Mouse (Mus musculus): Measurements from ENCODE around the gene Pik3r2. TPM values are rescaled to one million over a fixed set of nuclear protein-coding genes. Genes with fewer than 3 reads are reported as not detected.

Pik3r2 gene
- polyA plus RNA-seq, 1 experiment from 2014 or later, result 30.1 TPM

GRCm38 (mm10) chr8:70804481-70805206 lies 28.1 kb upstream of the Pik3r2 start, which contains the start of gene Mast3:
Gene Mast3, minus strand, starts transcription at chr8:70805054.
- DNase-seq (ENCODE audit: low spot score) (peak; percentile 90), ATAC-seq (replicated peaks; ENCODE audit: insufficient number of reproducible peaks, low FRiP score, low TSS enrichment, low read depth) (peak; percentile 82)
- Histone ChIP-seq H3K9ac (replicated peaks; ENCODE audit: low read length) (peak within 1 kb of the TSS; percentile 32), H3K4me1 (ENCODE audit: control insufficient read depth, insufficient read depth, low read length) (no peaks in the 10 kb centered on the region; the same call in 1 of the 2 replicates), H3K36me3 (replicated peaks; ENCODE audit: control insufficient read depth, insufficient read depth, low read depth, low read length) (no peaks in the 10 kb centered on the region), H3K27me3 (ENCODE audit: control insufficient read depth, insufficient read depth, low read length) (peaks cover 25% of the 10 kb centered on the region), H3K4me3 (ENCODE audit: low read depth, low read length) (peak within 1 kb of the TSS; percentile 42), H3K27ac (replicated peaks; ENCODE audit: low read depth, low read length) (no peak within 1 kb of the TSS), H3K9me3 (replicated peaks; ENCODE audit: control insufficient read depth, low read length) (no peaks in the 10 kb centered on the region), H3K4me2 (ENCODE audit: low read depth, low read length) (peak within 1 kb of the TSS; percentile 79)
- 1% methylated on average over 45 of the region's 45 CpGs for WGBS

GRCm38 (mm10) chr8:70803761-70804480 lies 27.4 kb upstream of the Pik3r2 start:
- DNase-seq (ENCODE audit: low spot score) (peak; percentile 23), ATAC-seq (replicated peaks; ENCODE audit: insufficient number of reproducible peaks, low FRiP score, low TSS enrichment, low read depth) (no peak)
- Histone ChIP-seq H3K4me3 (ENCODE audit: low read depth, low read length) (peak overlapping the region; percentile 42), H3K36me3 (replicated peaks; ENCODE audit: control insufficient read depth, insufficient read depth, low read depth, low read length) (no peaks in the 10 kb centered on the region), H3K27ac (replicated peaks; ENCODE audit: low read depth, low read length) (no peak overlapping the region), H3K4me2 (ENCODE audit: low read depth, low read length) (peak overlapping the region; percentile 79), H3K9me3 (replicated peaks; ENCODE audit: control insufficient read depth, low read length) (no peaks in the 10 kb centered on the region), H3K9ac (replicated peaks; ENCODE audit: low read length) (peak overlapping the region; percentile 32), H3K4me1 (ENCODE audit: control insufficient read depth, insufficient read depth, low read length) (no peaks in the 10 kb centered on the region; the same call in 1 of the 2 replicates), H3K27me3 (ENCODE audit: control insufficient read depth, insufficient read depth, low read length) (peaks cover 32% of the 10 kb centered on the region)
- WGBS, result under 1% methylated on average over 47 of the region's 47 CpGs

DNA sequence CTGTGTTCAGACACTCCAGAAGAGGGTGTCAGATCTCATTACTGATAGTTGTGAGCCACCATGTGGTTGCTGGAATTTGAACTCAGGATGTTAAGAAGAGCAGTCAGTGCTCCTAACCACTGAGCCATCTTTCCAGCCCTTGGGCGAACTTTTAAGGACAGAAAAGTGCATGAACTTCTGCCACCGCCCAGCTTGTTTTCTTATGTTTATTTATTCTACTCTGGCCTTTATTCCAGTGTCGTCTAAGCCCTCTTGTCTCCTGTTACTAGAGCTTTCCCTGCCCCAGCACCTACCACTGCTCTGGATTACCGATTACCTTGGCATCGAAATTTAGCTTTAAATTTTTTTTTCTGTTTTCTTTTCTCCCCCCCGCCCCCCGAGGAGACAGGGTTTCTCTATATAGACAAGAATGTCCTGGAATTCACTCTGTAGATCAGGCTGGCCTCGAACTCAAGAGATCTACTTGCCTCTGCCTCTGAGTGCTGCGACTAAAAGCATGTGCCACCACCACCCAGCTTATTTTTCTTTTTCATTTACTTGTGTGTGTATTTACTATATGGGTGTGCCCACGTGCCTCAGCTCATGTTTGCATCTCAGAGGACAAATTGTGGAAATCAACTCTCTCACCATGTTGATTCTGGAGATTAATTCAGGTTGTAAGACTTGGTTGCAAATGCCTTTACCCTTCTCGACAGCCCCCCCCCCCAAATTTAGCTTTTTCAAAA lies 26.4 kb upstream of the Pik3r2 start:
- Histone ChIP-seq H3K4me1 (ENCODE audit: control insufficient read depth, insufficient read depth, low read length) (peaks cover 3% of the 10 kb centered on the region; the same call in 1 of the 2 replicates), H3K4me2 (ENCODE audit: low read depth, low read length) (no peak overlapping the region), H3K9me3 (replicated peaks; ENCODE audit: control insufficient read depth, low read length) (no peaks in the 10 kb centered on the region), H3K4me3 (ENCODE audit: low read depth, low read length) (no peak overlapping the region), H3K27me3 (ENCODE audit: control insufficient read depth, insufficient read depth, low read length) (peaks cover 42% of the 10 kb centered on the region), H3K9ac (replicated peaks; ENCODE audit: low read length) (no peak overlapping the region), H3K36me3 (replicated peaks; ENCODE audit: control insufficient read depth, insufficient read depth, low read depth, low read length) (no peaks in the 10 kb centered on the region), H3K27ac (replicated peaks; ENCODE audit: low read depth, low read length) (no peak overlapping the region)
- no peak for ATAC-seq (replicated peaks; ENCODE audit: insufficient number of reproducible peaks, low FRiP score, low TSS enrichment, low read depth)
- DNase-seq (ENCODE audit: low spot score), result no peak
- WGBS, result 63% methylated on average over 11 of the region's 11 CpGs

DNA sequence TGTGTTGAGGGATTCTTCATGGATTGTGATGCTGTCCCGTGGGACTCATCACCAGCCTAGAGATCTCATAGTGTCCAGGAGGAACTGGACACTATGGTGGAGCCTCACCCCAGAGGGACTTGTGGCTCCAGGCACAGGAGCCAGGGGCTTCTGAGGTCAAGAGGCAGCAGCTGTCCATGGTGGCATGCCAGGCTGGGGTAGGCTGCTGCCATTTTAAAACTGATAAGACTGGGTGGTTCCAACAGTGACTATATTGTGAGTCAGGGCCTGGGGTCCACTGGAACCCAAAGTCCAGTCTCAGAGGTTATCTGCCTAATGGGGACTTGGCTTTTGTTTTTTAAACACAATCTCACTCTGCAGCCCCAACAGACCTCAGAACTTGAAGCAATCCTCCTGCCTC lies 25.3 kb upstream of the Pik3r2 start:
- WGBS, result 82% methylated on average over 1 of the region's 1 CpGs
- ATAC-seq (replicated peaks; ENCODE audit: insufficient number of reproducible peaks, low FRiP score, low TSS enrichment, low read depth) (no peak), DNase-seq (ENCODE audit: low spot score) (no peak)
- H3K27me3 ChIP-seq (ENCODE audit: control insufficient read depth, insufficient read depth, low read length), result peaks cover 43% of the 10 kb centered on the region
- no peak overlapping the region for H3K27ac ChIP-seq (replicated peaks; ENCODE audit: low read depth, low read length)
- H3K4me1 ChIP-seq (ENCODE audit: control insufficient read depth, insufficient read depth, low read length), result peaks cover 4% of the 10 kb centered on the region; the same call in 1 of the 2 replicates
- H3K4me2 ChIP-seq (ENCODE audit: low read depth, low read length), result no peak overlapping the region
- no peak overlapping the region for H3K4me3 ChIP-seq (ENCODE audit: low read depth, low read length)
- no peaks in the 10 kb centered on the region for H3K9me3 ChIP-seq (replicated peaks; ENCODE audit: control insufficient read depth, low read length)
- H3K36me3 ChIP-seq (replicated peaks; ENCODE audit: control insufficient read depth, insufficient read depth, low read depth, low read length), result no peaks in the 10 kb centered on the region
- no peak overlapping the region for H3K9ac ChIP-seq (replicated peaks; ENCODE audit: low read length)

- no peaks in the 10 kb centered on the region for H3K9me3 ChIP-seq (replicated peaks; ENCODE audit: control insufficient read depth, low read length)
- H3K27me3 ChIP-seq (ENCODE audit: control insufficient read depth, insufficient read depth, low read length), result peaks cover 43% of the 10 kb centered on the region
- H3K4me1 ChIP-seq (ENCODE audit: control insufficient read depth, insufficient read depth, low read length), result peaks cover 9% of the 10 kb centered on the region
- 30% methylated on average over 15 of the region's 15 CpGs for WGBS
- no peak overlapping the region for H3K27ac ChIP-seq (replicated peaks; ENCODE audit: low read depth, low read length)
- DNase-seq (ENCODE audit: low spot score), result no peak
- H3K36me3 ChIP-seq (replicated peaks; ENCODE audit: control insufficient read depth, insufficient read depth, low read depth, low read length), result no peaks in the 10 kb centered on the region
- no peak overlapping the region for H3K4me3 ChIP-seq (ENCODE audit: low read depth, low read length)
- no peak for ATAC-seq (replicated peaks; ENCODE audit: insufficient number of reproducible peaks, low FRiP score, low TSS enrichment, low read depth)
- 0 out of 2 replicates have a peak overlapping the region, but pooled peaks have one; percentile 18 for H3K9ac ChIP-seq (replicated peaks; ENCODE audit: low read length)
- H3K4me2 ChIP-seq (ENCODE audit: low read depth, low read length), result no peak overlapping the region
These were observed 24.6 kb upstream of the Pik3r2 start for GRCm38 (mm10) chr8:70801156-70801555.

DNA sequence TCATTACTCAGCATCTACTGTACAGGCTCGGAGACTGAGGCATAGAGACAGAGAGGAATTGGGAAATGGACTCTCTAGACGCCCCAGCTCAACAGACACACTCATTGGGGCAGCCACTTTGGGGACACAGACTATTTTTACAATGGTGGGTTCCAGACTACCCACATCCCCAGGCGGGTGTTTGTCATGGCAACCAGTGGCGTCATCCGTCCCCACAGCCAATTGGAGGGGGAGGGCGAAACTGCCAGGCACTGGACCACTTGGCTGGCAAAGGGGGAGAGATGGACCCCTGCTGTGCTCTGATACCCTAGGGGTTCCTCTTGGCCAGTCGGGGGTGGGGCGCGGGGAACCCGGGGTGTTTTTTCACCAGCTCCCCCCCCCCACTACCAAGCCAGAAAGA lies 24.1 kb upstream of the Pik3r2 start:
- H3K9me3 ChIP-seq (replicated peaks; ENCODE audit: control insufficient read depth, low read length), result no peaks in the 10 kb centered on the region
- WGBS, result 44% methylated on average over 10 of the region's 10 CpGs
- H3K9ac ChIP-seq (replicated peaks; ENCODE audit: low read length), result no peak overlapping the region
- no peak for DNase-seq (ENCODE audit: low spot score)
- H3K27ac ChIP-seq (replicated peaks; ENCODE audit: low read depth, low read length), result no peak overlapping the region
- peaks cover 9% of the 10 kb centered on the region for H3K4me1 ChIP-seq (ENCODE audit: control insufficient read depth, insufficient read depth, low read length)
- peaks cover 43% of the 10 kb centered on the region for H3K27me3 ChIP-seq (ENCODE audit: control insufficient read depth, insufficient read depth, low read length)
- no peak overlapping the region for H3K4me3 ChIP-seq (ENCODE audit: low read depth, low read length)
- no peak overlapping the region for H3K4me2 ChIP-seq (ENCODE audit: low read depth, low read length)
- H3K36me3 ChIP-seq (replicated peaks; ENCODE audit: control insufficient read depth, insufficient read depth, low read depth, low read length), result no peaks in the 10 kb centered on the region
- no peak for ATAC-seq (replicated peaks; ENCODE audit: insufficient number of reproducible peaks, low FRiP score, low TSS enrichment, low read depth)

GRCm38 (mm10) chr8:70798281-70798680 lies 21.8 kb upstream of the Pik3r2 start:
- Histone ChIP-seq H3K9ac (replicated peaks; ENCODE audit: low read length) (no peak overlapping the region; the same call in 1 of the 2 replicates), H3K27me3 (ENCODE audit: control insufficient read depth, insufficient read depth, low read length) (peaks cover 28% of the 10 kb centered on the region), H3K9me3 (replicated peaks; ENCODE audit: control insufficient read depth, low read length) (no peaks in the 10 kb centered on the region), H3K4me1 (ENCODE audit: control insufficient read depth, insufficient read depth, low read length) (peaks cover 9% of the 10 kb centered on the region), H3K36me3 (replicated peaks; ENCODE audit: control insufficient read depth, insufficient read depth, low read depth, low read length) (no peaks in the 10 kb centered on the region), H3K4me3 (ENCODE audit: low read depth, low read length) (no peak overlapping the region; the same call in 1 of the 2 replicates), H3K27ac (replicated peaks; ENCODE audit: low read depth, low read length) (no peak overlapping the region), H3K4me2 (ENCODE audit: low read depth, low read length) (peak overlapping the region; percentile 87; the same call in 1 of the 2 replicates)
- no peak for ATAC-seq (replicated peaks; ENCODE audit: insufficient number of reproducible peaks, low FRiP score, low TSS enrichment, low read depth)
- 12% methylated on average over 15 of the region's 15 CpGs for WGBS
- DNase-seq (ENCODE audit: low spot score), result no peak

All from embryonic facial prominence, embryonic 11.5 days (tissue).